8 mouse cellular contexts compared by ENCODE assay signal in the genomic region with DNA sequence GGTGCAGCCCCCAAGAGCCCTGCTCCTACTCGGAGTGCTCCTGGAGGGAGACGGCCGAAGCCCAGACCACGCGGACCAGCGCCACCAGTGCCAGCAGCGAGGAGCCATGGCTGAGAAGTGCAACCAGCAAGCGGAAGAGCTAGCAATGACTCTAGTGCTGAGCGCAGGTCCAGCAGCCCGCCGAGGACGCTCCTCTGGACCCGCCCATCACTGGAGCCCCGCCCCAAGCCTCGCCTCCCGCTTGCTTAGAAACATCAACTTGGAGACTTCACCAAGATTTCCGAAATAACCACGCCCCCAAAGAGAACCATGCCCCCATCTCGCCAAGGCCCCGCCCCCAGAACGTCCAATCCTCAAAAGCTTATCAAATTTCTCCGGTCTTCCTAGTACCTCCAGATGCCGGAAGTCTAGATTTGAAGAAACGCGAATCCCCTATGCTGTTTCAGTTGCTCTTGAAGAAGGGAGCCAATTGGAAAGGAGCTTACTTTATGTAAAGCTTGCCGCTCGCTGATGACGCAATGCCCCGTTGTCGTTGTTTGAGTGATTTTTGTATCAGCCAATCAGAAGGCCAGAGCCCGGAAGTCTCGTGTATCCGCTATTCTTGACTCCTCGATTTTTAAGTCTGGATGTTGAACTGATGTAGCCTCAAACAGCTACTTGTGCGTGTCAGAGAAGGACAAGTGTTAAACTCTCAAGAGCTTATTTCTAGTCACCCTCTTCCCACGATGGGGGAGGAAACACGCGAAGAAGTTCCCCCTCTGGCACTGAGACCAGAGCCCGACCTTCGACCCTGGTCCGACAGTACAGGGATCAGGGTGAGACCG. TPM values are rescaled to one million over a fixed set of nuclear protein-coding genes. Genes with fewer than 3 reads are reported as not detected.
A peak's percentile ranks its signal among the peaks of the same experiment; 100 is the strongest.
DNase-seq lines count a peak whose midpoint lies in the region; ATAC-seq lines count a peak whose summit lies in the region.

A gene (minus strand): TSS at position 271 of the 824 bp plus-strand sequence.

- H3K4me1 ChIP-seq in intestine, embryonic 14.5 days (replicated peaks; ENCODE audit: control insufficient read depth, insufficient read depth, low read length) = peaks cover 13% of the 10 kb centered on the region; the same call in 1 of the 2 replicates

- H3K27ac ChIP-seq in intestine, embryonic 14.5 days (ENCODE audit: low read depth) = peak within 1 kb of the TSS; percentile 71

- intact Hi-C loops in left cerebral cortex, postnatal 14 days (cut with DNase I) = no loop called here

- peak; percentile 96 for ATAC-seq in intestine, embryonic 14.5 days (replicated peaks; ENCODE audit: low FRiP score, low TSS enrichment, low read depth)

- no peaks in the 10 kb centered on the region for H3K27me3 ChIP-seq in intestine, embryonic 14.5 days (replicated peaks; ENCODE audit: control insufficient read depth, insufficient read depth, low read length)

- peak within 1 kb of the TSS; percentile 55 for H3K9ac ChIP-seq in intestine, embryonic 14.5 days (ENCODE audit: low read length)

- peak; percentile 94 to 95 for DNase-seq in adrenal gland, adult 18-20 months (ENCODE audit: low spot score in 2 of 2)
- peak; percentile 99 for DNase-seq in embryo, embryonic 11 days
- peak; percentile 98 for DNase-seq in gastrocnemius, postnatal 25 days
- peak; percentile 98 for DNase-seq in intestine, embryonic 14.5 days (ENCODE audit: low spot score)
- DNase-seq in left cerebral cortex, postnatal 14 days (ENCODE audit: low spot score in 2 of 2) = peak; percentile 99
- DNase-seq in mesoderm, embryonic 11.5 days (ENCODE audit: low read depth, low spot score) = peak; percentile 99
- DNase-seq in right cerebral cortex, postnatal 36 days (ENCODE audit: low spot score in 2 of 2) = peak; percentile 95 to 98
- peak; percentile 100 for DNase-seq in yolk sac, embryonic 10.5 days (ENCODE audit: low spot score)

- H3K36me3 ChIP-seq in intestine, embryonic 14.5 days (ENCODE audit: control insufficient read depth, insufficient read depth, low read length) = no peaks in the 10 kb centered on the region

- peak within 1 kb of the TSS; percentile 75 for H3K4me2 ChIP-seq in intestine, embryonic 14.5 days (ENCODE audit: low read length)

- no peaks in the 10 kb centered on the region for H3K9me3 ChIP-seq in intestine, embryonic 14.5 days (ENCODE audit: control insufficient read depth, low read length)

- peak within 1 kb of the TSS; percentile 70 for H3K4me3 ChIP-seq in intestine, embryonic 14.5 days (ENCODE audit: low read depth, low read length)

- under 1% methylated on average over 42 of the region's 42 CpGs for WGBS in intestine, embryonic 14.5 days

RNA-seq across cellular contexts. Expression of the gene that starts here (rescaled TPM):
- 1,000 to 10,000 TPM; 1,063 to 1,343 TPM for total RNA-seq in adrenal gland, adult 18-20 months (2021)
- total RNA-seq in gastrocnemius, postnatal 25 days (2021) = 1 to 10 TPM; 3.6 to 3.8 TPM
- polyA plus RNA-seq in intestine, embryonic 14.5 days (2014; fragmentation: Nextera tagmentation; extraction: Ambion mirVana) = 11.3 and 14.2 TPM in 2 replicates
- 10 to 100 TPM; 19.6 to 20.8 TPM for total RNA-seq in left cerebral cortex, postnatal 14 days (2021)

Comparison
In these comparisons a context has a peak if more than half of its experiments do, and no peak if none do; other contexts are left out.
1. Peak in every context shown above with its lines: DNase-seq, ATAC-seq, H3K4me3 ChIP-seq and H3K27ac ChIP-seq.
2. RNA of the gene that starts here (total RNA-seq): 1,063 to 1,343 TPM in adrenal gland, adult 18-20 months; 19.6 to 20.8 TPM in left cerebral cortex, postnatal 14 days and 3.6 to 3.8 TPM in gastrocnemius, postnatal 25 days; every median in the first group is over 10 times any median in the second.